Mouse (Mus musculus) megakaryocyte, embryonic 14.5 days (primary cell): ENCODE measurements around the gene Kif9.

Source experiments
- FLI1 ChIP-seq: IDR thresholded peaks from 2 replicates; pipeline ENCODE4 v1.6.1; 2012; ENCODE audit warnings: low read length, inconsistent platforms, mixed read lengths
- GATA1 ChIP-seq: IDR thresholded peaks from 3 replicates; pipeline ENCODE4 v1.6.1; 2012; ENCODE audit warnings: mixed read lengths, low read length, inconsistent platforms, borderline replicate concordance

DNA sequence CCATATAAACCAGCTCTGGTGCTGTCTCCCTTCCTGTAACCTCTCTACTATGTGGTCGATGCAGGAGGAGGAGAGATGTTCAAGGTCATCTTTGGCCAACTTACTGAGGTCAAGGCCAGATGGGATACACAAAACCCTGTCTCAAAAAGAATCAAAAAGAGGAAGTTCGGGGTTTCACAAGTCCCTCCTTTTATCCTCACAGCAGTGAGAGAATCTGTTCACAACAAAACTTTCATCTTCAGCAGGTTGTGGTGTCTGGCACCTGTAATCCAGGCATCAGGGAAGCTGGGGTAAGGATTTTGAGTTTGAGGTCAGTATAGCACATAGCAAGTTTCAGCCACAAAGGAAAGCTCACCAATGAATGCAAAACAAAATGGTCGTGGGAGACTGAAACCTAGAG, 53.9 kb downstream of the Kif9 start:
- TF ChIP-seq GATA1 (no peak), FLI1 (no peak)
